Comparison of ENCODE assay signal across 14 mouse cellular contexts in genomic region chr10:93253156-93253555, GRCm38 (mm10).
"Had no signal": no experiment of that assay in that cellular context is flagged by ENCODE, and none has a peak within 500 bp of the region (broad histone marks: within the 10 kb centered on the region; RNA-seq: fewer than 3 reads in every experiment).

No protein-coding gene starts in this region.

- H3K27ac ChIP-seq: lung, embryonic 15.5 days; macrophage; midbrain, embryonic 13.5 days; midbrain, embryonic 15.5 days; neural tube, embryonic 12.5 days had no signal

- DNase-seq: liver, postnatal 0 days; lung, adult 2 months; lung, postnatal 14 days; lung, postnatal 36 days; right cerebral cortex, postnatal 14 days; thymus, adult 18-20 months; thymus, postnatal 14 days had no signal

- H3K9me3 ChIP-seq: lung, embryonic 15.5 days; megakaryocyte, embryonic 14.5 days; midbrain, embryonic 13.5 days; midbrain, embryonic 15.5 days; neural tube, embryonic 12.5 days had no signal

- H3K36me3 ChIP-seq: midbrain, embryonic 15.5 days had no signal

- H3K27me3 ChIP-seq: lung, embryonic 15.5 days; megakaryocyte, embryonic 14.5 days; midbrain, embryonic 13.5 days; midbrain, embryonic 15.5 days; neural tube, embryonic 12.5 days had no signal

- ATAC-seq: liver, postnatal 0 days; lung, postnatal 0 days; midbrain, embryonic 13.5 days; midbrain, embryonic 15.5 days had no signal

- H3K4me3 ChIP-seq: lung, embryonic 15.5 days; megakaryocyte, embryonic 14.5 days; midbrain, embryonic 13.5 days; midbrain, embryonic 15.5 days; neural tube, embryonic 12.5 days had no signal
